Mouse (Mus musculus) embryonic facial prominence, embryonic 14.5 days (tissue): ENCODE measurements around the gene Arf3. TPM values are rescaled to one million over a fixed set of nuclear protein-coding genes. Genes with fewer than 3 reads are reported as not detected.

Source experiments
- ATAC-seq: fragments of 200-750 bp; cut with Nextera tagmentation; 2 replicates; pipeline ENCODE4 v1.8.0; 2017; ENCODE audit warnings: low read depth, moderate number of reproducible peaks, moderate TSS enrichment
- DNase-seq: peaks from one replicate; pipeline ENCODE4 v3.0.0-alpha.2; 2015; ENCODE audit warnings: low spot score
- H3K27ac ChIP-seq: fragments of 300-500 bp; sonication (generic); replicated peaks from 2 replicates; pipeline ENCODE4 v1.5.1; 2014; ENCODE audit warnings: low read depth, mild to moderate bottlenecking, low read length, moderate library complexity
- H3K27me3 ChIP-seq: fragments of 300-500 bp; sonication (generic); replicated peaks from 2 replicates; pipeline ENCODE4 v1.6.1; 2014; ENCODE audit warnings: low read length; ENCODE audit not compliant: control insufficient read depth, insufficient read depth
- H3K36me3 ChIP-seq: fragments of 300-500 bp; sonication (generic); 2 replicates; pipeline ENCODE4 v1.6.1; 2014; ENCODE audit warnings: low read length, mixed read lengths; ENCODE audit not compliant: control insufficient read depth, insufficient read depth
- H3K4me1 ChIP-seq: fragments of 300-500 bp; sonication (generic); 2 replicates; pipeline ENCODE4 v1.6.1; 2014; ENCODE audit warnings: antibody characterized with exemption, low read length; ENCODE audit not compliant: control insufficient read depth, insufficient read depth
- H3K4me2 ChIP-seq: fragments of 300-500 bp; sonication (generic); 2 replicates; pipeline ENCODE4 v1.6.1; 2014; ENCODE audit warnings: low read depth, mild to moderate bottlenecking, low read length, moderate library complexity, mixed read lengths
- H3K4me3 ChIP-seq: fragments of 300-500 bp; sonication (generic); 2 replicates; pipeline ENCODE4 v1.5.1; 2014; ENCODE audit warnings: low read depth, mild to moderate bottlenecking, low read length
- H3K9ac ChIP-seq: fragments of 300-500 bp; sonication (generic); 2 replicates; pipeline ENCODE4 v1.6.1; 2014; ENCODE audit warnings: low read depth, mild to moderate bottlenecking, low read length, moderate library complexity, mixed read lengths
- H3K9me3 ChIP-seq: fragments of 300-500 bp; sonication (generic); 2 replicates; pipeline ENCODE4 v1.6.1; 2016; ENCODE audit warnings: low read length; ENCODE audit not compliant: control insufficient read depth
- WGBS: fragments of 180-500 bp; shearing (Covaris S2); extraction: QIAGEN DNeasy Blood & Tissue Kit; methylation state at CpG from one replicate; pipeline ENCODE4 v1.1.7; 2014; 5-methylcytosine and 5-hydroxymethylcytosine counted together
- polyA plus RNA-seq: library from polyadenylated mRNA; unstranded; fragments of >200 nt; fragmentation: Nextera tagmentation; extraction: Ambion mirVana; gene quantifications from 2 replicates; pipeline ENCODE4 v1.2.1, GENCODE M21; 2014

The Arf3 gene
- polyA plus RNA-seq, 1 experiment from 2014 or later = 33.9 TPM

DNA sequence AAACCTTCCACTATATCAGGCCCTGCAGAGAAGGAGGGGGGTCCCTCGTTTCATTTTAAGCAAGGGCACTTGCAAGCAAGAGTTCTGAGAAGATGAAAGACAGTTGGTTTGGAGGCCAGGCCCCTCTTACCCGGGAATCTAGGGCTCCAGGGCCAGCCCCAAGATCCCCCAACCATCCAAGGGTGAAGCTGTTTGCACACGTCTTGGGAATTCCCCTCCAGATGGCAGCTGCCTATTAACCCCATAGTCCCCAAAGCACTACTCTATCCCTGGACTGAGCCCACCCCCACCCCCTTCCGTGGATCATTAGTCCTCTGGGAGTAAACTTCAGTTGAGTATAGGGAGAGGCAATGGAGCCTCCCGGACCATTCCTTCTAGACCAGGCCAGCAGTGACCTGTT, 12.5 kb upstream of the Arf3 start:
- H3K9ac ChIP-seq = no peak overlapping the region
- H3K4me1 ChIP-seq = peaks cover 19% of the 10 kb centered on the region
- peaks cover 99% of the 10 kb centered on the region for H3K27me3 ChIP-seq
- H3K27ac ChIP-seq = no peak overlapping the region
- 0% methylated on average over 5 of the region's 5 CpGs for WGBS
- no peaks in the 10 kb centered on the region for H3K9me3 ChIP-seq
- H3K4me2 ChIP-seq = no peak overlapping the region; the same call in 1 of the 2 replicates
- DNase-seq (no peak), ATAC-seq (no peak; the same call in 1 of the 2 replicates)
- H3K4me3 ChIP-seq = 0 out of 2 replicates have a peak overlapping the region, but pooled peaks have one; percentile 37
- no peaks in the 10 kb centered on the region for H3K36me3 ChIP-seq

DNA sequence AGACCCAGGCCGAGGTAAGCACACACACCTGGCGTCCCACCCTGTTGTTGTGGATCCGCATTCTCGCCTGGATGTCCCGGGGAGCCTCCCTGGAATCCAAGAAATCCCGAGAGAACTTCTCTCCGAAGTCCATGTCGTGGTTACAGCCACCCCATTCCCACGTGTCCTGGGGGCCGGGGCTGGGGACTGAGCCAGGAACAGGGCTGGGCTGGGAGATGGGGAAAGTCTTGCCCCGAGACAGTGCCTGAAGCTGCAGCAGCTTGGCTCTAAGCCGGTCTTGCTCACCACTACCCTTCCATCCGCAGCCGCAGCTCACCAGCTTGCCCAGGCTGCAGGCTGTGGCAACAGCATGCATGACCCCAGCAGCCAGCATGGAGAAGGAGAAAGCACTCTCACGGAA, 11.1 kb upstream of the Arf3 start:
- DNase-seq = no peak
- Histone ChIP-seq H3K27ac (no peak overlapping the region), H3K4me2 (peak overlapping the region; percentile 12; the same call in 1 of the 2 replicates), H3K27me3 (peaks cover 85% of the 10 kb centered on the region), H3K4me1 (peaks cover 14% of the 10 kb centered on the region), H3K36me3 (no peaks in the 10 kb centered on the region), H3K4me3 (no peak overlapping the region), H3K9ac (no peak overlapping the region), H3K9me3 (no peaks in the 10 kb centered on the region)
- WGBS = 13% methylated on average over 15 of the region's 15 CpGs
- ATAC-seq = no peak

DNA sequence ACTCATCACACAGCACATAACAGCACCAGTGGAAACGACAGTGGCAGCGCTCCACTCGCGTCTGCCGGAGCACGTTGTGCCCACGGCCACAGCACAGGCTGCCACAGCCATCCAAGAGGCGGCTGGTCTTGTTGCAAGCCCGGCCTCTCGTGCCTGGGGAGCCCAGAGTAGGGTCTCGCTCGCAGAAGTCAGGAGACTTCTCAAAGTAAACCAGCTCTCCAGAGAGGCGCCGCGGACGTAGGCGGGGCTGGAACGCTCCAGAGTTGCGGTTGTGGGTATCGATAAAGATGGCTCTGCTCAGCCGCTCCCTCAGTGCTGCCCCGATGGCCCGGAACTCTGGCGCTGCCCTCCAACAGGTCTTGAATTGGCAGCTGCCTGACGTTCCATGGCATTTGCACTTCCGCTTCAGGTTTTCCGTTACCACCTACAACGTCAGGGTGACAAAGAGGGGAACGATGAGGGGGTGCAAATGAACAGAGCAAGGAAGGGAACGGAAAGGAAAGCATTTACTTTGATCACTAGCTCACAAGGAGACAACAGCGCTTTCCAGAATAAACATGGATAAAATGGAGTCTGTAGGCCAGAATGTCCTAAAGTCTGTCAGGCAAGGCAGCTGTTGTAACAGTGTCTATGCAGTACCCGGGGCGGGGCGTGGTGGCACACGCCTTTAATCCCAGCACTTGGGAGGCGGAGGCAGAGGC, 9.6 kb upstream of the Arf3 start:
- 4% methylated on average over 33 of the region's 36 CpGs for WGBS
- H3K27me3 ChIP-seq = peaks cover 70% of the 10 kb centered on the region
- no peak for ATAC-seq

DNA sequence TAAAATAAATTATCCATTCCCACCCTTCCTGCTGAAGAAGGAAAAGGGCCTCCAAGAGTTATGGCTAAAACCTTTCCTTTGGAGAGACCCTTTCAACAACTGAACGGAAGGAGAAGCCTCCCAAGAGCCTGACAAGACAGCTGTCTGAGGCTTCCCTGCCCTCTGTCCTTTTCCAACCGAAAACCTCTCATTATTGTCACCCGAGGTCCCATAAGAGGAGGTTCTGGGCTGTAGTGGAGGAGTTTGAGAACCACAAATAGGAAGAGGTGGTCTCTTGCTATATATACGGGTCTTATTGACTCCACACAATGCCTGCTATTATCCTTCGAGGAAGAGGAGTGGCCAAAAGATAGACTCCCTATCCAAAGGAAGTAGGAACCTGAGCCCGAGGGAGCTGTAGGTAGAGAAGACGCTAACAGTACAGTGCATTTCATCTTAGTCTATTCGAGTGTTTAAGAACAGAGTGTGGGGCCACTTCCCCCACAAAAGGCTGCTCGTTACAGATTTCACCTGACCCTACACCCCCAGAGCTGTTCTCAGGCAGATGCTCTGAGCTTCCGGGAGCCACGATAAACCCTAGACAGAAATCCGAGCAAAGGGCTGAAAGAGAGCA, 8.9 kb upstream of the Arf3 start:
- WGBS = 7% methylated on average over 12 of the region's 12 CpGs
- Histone ChIP-seq H3K36me3 (no peaks in the 10 kb centered on the region), H3K9ac (no peak overlapping the region), H3K4me2 (peak overlapping the region; percentile 58), H3K27me3 (peaks cover 63% of the 10 kb centered on the region), H3K4me1 (peaks cover 5% of the 10 kb centered on the region), H3K9me3 (no peaks in the 10 kb centered on the region), H3K4me3 (peak overlapping the region; percentile 36), H3K27ac (no peak overlapping the region)
- ATAC-seq (no peak), DNase-seq (no peak)

More for the DNA sequence above, 9.6 kb upstream of the Arf3 start:
- Histone ChIP-seq H3K9ac (peak overlapping the region; percentile 42), H3K4me3 (peak overlapping the region; percentile 36), H3K27ac (no peak overlapping the region), H3K9me3 (no peaks in the 10 kb centered on the region), H3K36me3 (no peaks in the 10 kb centered on the region), H3K4me2 (peak overlapping the region; percentile 58), H3K4me1 (peaks cover 10% of the 10 kb centered on the region)
- DNase-seq = no peak

DNA sequence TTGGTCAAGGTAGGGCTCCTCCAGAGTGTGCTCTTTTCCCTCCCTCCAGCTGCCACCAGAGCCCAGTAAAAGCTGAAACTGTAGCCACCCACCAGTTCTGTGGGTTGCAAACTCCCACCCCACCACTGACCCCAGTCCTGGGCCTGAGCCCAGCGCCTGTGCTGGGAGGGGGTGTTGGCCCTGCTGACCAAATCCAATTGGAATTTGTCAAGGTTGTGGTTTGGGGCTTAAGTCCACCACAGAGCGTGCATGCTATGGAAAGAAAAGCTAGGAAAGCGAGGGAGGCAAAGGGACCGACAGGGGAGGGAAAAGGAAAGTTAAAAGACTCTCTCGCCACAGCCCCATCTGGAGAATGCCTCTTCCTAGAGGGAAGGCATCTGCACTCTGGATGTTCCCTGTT, 5.2 kb upstream of the Arf3 start:
- Histone ChIP-seq H3K4me1 (peaks cover 11% of the 10 kb centered on the region), H3K4me3 (no peak overlapping the region), H3K9ac (no peak overlapping the region), H3K27me3 (peaks cover 26% of the 10 kb centered on the region), H3K4me2 (no peak overlapping the region), H3K9me3 (no peaks in the 10 kb centered on the region), H3K27ac (no peak overlapping the region), H3K36me3 (no peaks in the 10 kb centered on the region)
- 29% methylated on average over 5 of the region's 5 CpGs for WGBS
- peak; percentile 74 for DNase-seq
- ATAC-seq = peak; percentile 58; the same call in 1 of the 2 replicates

DNA sequence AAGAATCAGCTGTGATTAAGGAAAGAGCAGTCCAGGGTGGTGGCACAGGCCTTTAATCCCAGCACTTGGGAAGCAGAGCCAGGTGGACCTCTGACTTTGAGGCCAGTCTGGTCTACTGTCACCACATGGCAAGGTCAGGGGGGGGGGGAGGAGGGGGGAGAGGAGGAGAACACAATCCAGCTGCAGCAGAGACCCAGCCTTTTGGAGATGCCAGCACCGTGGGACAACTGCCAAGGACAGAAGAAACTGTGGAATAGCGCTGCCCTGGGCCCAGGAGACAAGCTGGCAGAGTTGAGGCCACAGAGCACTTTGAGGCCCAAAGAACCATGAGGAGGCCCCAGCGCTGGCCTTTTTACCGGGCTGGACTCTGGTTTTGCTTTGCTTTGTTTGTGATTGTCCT, 2.9 kb upstream of the Arf3 start:
- H3K9me3 ChIP-seq = no peaks in the 10 kb centered on the region
- DNase-seq (no peak), ATAC-seq (no peak)
- peaks cover 12% of the 10 kb centered on the region for H3K4me1 ChIP-seq
- peaks cover 3% of the 10 kb centered on the region; the same call in 1 of the 2 replicates for H3K27me3 ChIP-seq
- no peak overlapping the region for H3K9ac ChIP-seq
- no peak overlapping the region for H3K27ac ChIP-seq
- H3K4me3 ChIP-seq = no peak overlapping the region
- WGBS = 64% methylated on average over 4 of the region's 4 CpGs
- H3K36me3 ChIP-seq = peaks cover 1% of the 10 kb centered on the region; the same call in 1 of the 2 replicates
- no peak overlapping the region for H3K4me2 ChIP-seq

DNA sequence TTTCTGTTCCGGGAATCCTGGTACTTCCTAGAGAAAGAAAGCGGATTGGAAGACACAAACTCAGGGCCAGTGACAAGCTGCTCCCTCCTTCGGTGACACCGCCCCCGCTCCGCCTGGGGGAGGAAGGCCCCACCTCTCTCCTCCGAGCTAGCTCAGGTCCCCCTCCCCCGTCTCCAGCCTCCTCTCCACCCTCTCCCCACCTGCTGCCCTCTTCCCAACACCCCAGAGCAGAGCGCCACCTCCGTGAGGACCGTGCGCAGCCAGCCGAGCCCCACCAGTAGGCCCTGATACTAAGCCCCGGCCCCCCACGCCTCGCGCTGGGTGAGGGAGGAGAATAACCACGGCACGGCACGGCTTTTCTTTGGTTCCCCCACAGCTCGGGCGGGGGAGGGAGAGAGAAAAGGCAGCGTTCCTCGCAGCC, 803 bp downstream of the Arf3 start:
- Histone ChIP-seq H3K27ac (peak overlapping the region; percentile 83), H3K9ac (peak overlapping the region; percentile 91), H3K27me3 (no peaks in the 10 kb centered on the region), H3K4me2 (peak overlapping the region; percentile 77), H3K4me1 (peaks cover 12% of the 10 kb centered on the region), H3K36me3 (peaks cover 27% of the 10 kb centered on the region), H3K9me3 (no peaks in the 10 kb centered on the region), H3K4me3 (peak overlapping the region; percentile 99)
- WGBS = 0% methylated on average over 7 of the region's 24 CpGs
- peak; percentile 92 for DNase-seq
- ATAC-seq = peak; percentile 77

DNA sequence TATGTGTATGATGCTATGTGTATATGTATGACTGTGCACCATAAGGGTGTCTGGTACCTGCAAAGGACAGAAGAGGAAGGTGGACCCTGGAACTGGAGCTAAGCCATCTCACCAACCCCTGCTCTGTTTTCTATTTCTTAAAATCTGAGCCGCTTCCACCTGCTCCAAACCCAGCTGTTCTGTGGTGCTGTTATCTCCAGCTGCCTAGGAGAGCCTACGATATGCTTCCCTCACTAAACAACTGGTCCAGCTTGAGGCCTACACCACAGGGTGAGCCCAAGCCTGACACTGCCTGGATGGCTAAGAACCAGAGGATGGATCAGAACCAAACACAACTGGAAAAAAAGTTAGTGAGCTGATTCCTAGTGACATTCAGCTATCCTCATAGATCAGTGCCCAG, 8.9 kb downstream of the Arf3 start:
- 85% methylated on average over 2 of the region's 2 CpGs for WGBS
- no peak overlapping the region for H3K4me3 ChIP-seq
- H3K4me1 ChIP-seq = no peaks in the 10 kb centered on the region
- no peak overlapping the region for H3K9ac ChIP-seq
- no peaks in the 10 kb centered on the region for H3K27me3 ChIP-seq
- peaks cover 10% of the 10 kb centered on the region; the same call in 1 of the 2 replicates for H3K36me3 ChIP-seq
- H3K27ac ChIP-seq = no peak overlapping the region
- no peaks in the 10 kb centered on the region for H3K9me3 ChIP-seq
- no peak overlapping the region for H3K4me2 ChIP-seq
- ATAC-seq (no peak), DNase-seq (no peak)
